Mouse (Mus musculus) induced T-regulatory cell, adult 2 months (primary cell): Measurements from ENCODE around the gene Gm49322.

Experiments used
- DNase-seq: peaks from one replicate; pipeline ENCODE4 v3.0.0-alpha.2; 2012; ENCODE audit warnings: low read depth

Gene Gm49322

DNA sequence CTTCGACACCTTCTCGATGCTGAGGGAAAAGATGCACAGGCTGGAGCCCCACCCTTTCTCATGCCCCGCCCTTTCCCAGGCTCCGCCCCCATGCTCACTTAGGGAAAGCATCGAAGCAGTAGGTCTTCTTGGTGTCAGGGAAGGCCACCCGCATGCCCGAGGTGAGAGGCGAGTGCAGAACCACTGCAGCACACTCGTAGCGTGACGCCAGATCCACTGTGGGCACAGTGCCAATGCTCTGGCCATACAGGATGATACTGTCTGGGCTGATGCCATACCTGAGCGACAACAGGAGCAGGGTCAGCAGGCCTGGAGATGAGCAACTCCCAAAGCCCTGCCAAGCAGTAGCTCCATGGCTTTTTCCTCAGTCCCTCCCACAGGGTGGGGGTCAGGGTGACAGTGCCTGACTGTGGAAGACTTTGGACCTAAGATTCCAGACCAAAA lies 21.8 kb upstream of the Gm49322 start:
- DNase-seq = no peak

DNA sequence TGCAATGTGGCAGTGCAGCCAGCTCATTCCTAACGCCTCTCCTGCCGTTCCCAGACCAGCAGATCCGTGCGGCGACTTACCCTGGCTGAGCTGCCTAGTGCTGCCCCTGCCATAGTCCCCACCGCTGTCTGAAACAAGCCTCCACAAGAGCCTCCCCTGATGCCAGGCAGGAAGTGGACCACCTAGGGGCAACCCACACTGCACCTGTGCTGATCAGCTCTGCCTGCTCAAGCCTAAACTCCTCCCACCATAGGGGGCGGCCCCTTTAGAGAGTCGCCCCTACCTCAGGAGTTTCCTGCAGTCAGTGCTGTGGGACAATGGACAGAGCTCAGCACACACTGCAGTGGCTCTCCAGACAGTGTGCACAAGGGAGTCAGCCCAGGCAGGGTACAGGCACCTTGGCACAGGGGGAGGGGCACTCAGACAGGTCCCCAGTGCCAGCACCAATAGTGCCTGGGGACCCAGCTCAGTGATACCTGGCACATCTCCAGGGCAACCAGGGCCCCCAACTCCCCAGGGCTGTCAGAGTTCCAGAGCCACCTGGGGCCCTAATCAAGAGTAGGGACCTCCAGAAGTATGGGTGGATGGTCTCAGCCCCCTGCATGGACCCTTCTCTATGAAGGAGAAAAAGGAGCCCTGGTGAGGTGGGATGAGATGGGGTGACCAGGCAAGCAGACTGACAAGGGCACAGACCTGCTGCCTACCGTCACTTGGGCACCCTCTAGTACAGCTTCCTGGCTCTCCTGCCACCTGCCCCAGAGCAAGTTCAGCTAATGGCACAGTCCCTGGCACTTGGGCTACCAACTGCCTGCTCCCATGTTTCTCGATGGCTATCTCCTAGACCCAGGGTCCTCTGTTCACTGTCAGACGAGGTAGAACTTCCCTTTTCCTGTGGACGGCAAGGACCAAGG lies 20.9 kb upstream of the Gm49322 start:
- no peak for DNase-seq

DNA sequence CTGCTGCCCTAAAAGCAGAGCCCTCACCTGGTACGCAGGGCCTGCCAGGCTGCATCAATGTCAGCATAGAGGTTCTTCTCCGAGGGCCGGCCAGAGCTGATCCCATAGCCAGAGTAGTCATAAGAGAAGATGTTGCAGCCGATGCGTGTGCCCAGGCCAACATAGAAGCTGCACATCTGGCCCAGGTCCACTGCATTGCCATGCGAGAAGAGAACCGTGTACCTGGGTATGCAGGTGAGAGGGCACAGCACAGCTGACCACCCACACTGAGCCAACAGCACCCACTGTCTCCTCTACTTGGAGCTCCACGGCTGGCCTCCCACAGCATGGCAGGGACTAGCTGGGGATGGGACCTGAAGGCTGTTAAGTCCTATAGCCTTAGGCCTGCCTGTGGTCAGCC lies 20.2 kb upstream of the Gm49322 start:
- no peak for DNase-seq

- no peak for DNase-seq
Measured at GRCm38 (mm10) chr10:80586407-80587304, 19.2 kb upstream of the Gm49322 start.

DNA sequence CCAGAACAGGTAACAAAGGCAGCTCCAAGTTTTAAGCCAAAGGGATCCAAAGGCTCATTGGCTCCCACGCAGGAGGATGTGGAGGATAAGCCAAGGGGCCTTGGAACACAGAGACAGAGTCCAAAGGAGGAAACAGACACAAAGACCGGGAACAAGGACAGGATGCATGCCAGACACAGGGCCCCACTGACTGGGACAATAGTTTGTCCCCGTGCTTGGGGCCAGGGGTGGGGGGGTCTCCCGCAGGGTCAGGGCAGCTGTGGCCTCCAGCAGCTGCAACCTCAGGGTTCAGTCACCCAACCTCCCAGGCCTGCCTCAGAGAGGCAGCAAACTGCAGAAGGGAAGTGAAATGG lies 18.5 kb upstream of the Gm49322 start:
- DNase-seq = no peak

- DNase-seq = peak; percentile 75
Measured at GRCm38 (mm10) chr10:80589127-80589878, 16.5 kb upstream of the Gm49322 start.

- peak; percentile 99 for DNase-seq
Measured at GRCm38 (mm10) chr10:80589879-80590854, 15.7 kb upstream of the Gm49322 start, which contains the start of gene Abhd17a. Gene Abhd17a, minus strand, starts transcription at chr10:80590341.

GRCm38 (mm10) chr10:80596318-80596717 lies 9.5 kb upstream of the Gm49322 start:
- no peak for DNase-seq

GRCm38 (mm10) chr10:80602698-80603325 lies 3.0 kb upstream of the Gm49322 start, which contains the start of the genes Scamp4 and Adat3:
Gene Scamp4, plus strand, starts transcription at chr10:80602872.
Gene Adat3, plus strand, starts transcription at chr10:80602880.
- peak; percentile 97 for DNase-seq

DNA sequence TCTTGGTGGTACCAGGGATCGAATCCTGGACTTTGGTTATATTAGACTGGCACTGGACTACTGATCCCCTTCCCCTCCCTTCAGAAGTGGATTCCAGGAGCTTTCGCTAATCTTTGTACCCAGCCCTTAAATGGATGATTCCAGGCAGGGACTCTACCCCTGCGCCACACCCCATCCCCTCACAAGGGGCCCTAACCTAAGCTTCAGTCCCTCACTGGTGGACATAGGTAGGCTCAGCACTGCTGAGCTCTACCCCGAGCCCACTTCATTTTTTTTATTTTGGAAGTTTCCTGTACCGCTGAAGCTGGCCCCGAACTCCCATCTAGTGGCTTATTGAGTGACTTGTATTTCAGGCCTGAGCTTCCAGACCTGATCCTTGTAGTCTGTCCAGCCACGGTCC lies 2.5 kb upstream of the Gm49322 start:
- no peak for DNase-seq

DNA sequence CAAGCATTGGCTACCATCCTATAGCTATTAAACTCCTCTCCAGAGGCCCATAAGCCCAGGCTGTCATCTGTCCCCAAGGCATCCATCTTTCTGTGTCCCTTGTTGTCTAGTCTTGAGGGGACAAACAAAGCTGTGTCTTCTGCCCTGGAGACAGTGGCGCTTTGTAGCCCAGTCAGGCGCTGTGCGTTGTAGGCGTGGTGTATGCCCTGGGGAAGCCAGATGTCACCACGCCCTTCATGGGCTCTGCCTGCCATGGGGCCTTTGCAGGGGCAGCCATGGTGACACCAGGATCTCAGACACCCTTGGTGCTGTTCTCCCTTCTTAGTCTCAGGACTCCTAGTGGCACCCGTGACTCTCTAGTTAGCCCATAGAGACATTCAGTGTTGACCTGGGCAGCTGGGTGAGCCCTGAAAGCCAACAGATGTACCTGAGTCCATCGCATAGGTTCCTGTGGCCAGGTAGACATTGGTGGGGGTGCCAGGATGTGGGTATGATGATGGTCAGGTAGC lies 1.8 kb upstream of the Gm49322 start:
- peak; percentile 62 for DNase-seq

DNA sequence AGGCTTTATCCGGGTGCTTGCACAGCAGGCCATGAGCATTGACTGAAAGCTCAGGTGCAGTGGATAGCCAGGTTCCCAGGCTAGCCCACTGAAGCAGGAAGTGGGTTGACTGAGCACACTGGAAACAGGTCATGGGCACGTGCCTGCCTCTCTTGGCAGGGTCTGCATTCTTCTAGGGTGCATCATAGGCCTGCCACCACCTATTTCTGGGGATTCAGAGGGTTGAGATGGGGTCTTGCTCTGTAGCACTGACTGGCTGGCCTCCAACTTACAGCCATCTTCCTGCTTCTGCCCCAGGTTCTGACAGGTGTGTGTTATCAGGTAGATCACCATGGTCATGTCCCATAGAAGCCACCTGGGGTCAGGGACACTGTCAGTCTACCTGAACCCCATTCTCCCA lies 833 bp upstream of the Gm49322 start:
- DNase-seq = peak; percentile 32

DNA sequence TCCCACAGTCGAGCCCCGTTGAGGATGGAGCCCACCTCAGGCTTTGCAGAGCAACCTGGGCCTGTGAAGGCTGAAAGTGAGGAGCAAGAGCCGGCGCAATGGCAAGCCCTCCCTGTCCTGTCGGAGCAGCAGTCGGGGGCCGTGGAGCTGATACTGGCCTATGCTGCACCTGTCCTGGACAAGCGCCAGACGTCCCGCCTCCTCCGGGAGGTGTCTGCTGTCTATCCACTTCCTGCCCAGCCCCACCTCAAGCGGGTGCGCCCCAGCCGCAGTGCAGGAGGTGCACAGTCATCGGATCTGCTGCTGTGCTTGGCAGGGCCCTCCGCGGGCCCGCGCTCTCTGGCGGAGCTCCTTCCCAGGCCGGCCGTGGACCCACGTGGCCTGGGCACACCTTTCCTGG lies 485 bp downstream of the Gm49322 start:
- peak; percentile 83 for DNase-seq

DNA sequence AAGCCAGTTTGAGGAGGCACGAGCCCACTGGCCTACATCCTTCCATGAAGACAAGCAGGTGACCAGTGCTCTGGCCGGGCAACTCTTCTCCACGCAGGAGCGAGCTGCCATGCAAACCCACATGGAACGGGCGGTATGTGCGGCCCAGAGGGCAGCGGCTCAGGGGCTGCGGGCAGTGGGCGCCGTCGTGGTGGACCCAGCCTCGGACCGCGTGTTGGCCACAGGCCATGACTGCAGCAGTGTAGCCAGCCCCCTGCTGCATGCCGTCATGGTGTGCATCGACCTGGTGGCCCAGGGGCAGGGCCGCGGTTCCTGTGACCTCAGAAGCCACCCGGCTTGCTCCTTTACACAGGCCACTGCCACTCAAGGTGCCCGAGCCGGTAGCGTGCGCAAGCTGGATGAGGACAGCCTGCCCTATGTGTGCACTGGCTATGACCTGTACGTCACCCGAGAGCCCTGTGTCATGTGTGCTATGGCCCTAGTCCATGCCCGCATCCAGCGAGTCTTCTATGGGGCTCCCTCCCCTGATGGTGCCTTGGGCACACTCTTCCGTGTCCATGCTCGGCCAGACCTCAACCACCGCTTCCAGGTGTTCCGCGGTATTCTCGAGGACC lies 1.0 kb downstream of the Gm49322 start:
- no peak for DNase-seq

DNA sequence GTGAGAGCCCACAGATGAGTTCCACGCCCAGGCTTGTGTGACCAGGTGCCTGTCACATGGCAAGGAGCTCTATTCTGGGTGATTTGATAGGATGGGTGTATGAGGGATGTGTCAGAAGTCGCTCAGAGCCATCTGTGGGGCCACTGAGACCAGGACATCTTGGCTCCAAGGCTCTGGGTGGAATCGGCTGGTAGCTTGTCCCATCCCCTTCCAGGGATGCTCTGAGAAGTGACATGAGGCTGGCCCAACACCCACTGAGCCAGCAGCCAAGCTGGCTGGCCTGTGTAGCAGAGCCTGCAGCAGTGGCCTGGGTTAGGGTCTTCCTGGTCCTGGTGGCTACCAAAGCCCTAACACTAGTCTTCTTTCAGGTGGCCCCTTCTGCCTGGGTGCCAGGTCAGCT lies 2.6 kb downstream of the Gm49322 start:
- DNase-seq = no peak

GRCm38 (mm10) chr10:80609269-80609924 lies 3.6 kb downstream of the Gm49322 start:
- no peak for DNase-seq

DNA sequence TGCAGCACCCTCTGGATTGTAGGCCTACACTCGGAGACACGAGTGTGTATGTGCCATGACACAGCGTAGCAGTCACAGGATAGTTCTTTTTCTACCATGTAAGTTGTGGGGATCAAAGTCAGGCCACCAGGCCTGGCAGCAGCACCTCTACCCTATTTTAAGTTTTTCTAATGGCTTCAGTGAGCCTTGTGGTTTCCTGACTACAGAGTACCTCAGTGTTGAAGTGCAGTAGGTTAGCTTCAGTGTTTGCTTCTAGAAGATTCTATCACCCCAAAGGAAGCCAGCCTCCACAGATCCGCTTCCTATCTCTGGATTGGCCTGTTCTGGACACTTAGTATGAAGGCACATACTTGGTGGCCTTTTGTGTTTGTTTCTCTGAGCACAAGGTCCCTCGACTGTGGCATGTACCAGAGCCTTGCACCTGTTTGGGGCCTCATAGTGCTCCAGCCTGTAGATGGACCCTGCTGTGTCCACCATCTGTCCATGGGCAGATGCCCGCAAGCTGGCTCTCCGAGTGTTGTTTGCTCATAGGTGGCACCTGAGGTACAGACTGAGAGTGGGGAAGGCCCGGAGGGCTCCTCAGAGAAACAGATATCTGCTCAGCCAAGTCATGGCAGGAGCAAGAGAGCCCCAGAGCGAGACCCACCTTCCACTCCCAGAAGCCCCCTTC lies 4.4 kb downstream of the Gm49322 start:
- peak; percentile 22 for DNase-seq

- DNase-seq = peak; percentile 78
Measured at GRCm38 (mm10) chr10:80611024-80611423, 5.2 kb downstream of the Gm49322 start.
